Mouse (Mus musculus) liver, embryonic 12.5 days (tissue): ENCODE results near the gene Lamb3. TPM values are rescaled to one million over a fixed set of nuclear protein-coding genes. Genes with fewer than 3 reads are reported as not detected.

Experiments
- ATAC-seq: fragments of 200-750 bp; cut with Nextera tagmentation; 2 replicates; pipeline ENCODE4 v1.8.0; 2017; ENCODE audit warnings: moderate number of reproducible peaks, mild to moderate bottlenecking, moderate library complexity
- H3K27ac ChIP-seq: fragments of 300-500 bp; sonication (generic); 2 replicates; pipeline ENCODE4 v1.5.1; 2016; ENCODE audit warnings: mild to moderate bottlenecking
- H3K27me3 ChIP-seq: fragments of 300-500 bp; sonication (generic); replicated peaks from 2 replicates; pipeline ENCODE4 v1.6.1; 2016; ENCODE audit warnings: mild to moderate bottlenecking, moderate library complexity
- H3K36me3 ChIP-seq: fragments of 300-500 bp; sonication (generic); 2 replicates; pipeline ENCODE4 v1.6.1; 2016; ENCODE audit warnings: mild to moderate bottlenecking, moderate library complexity
- H3K4me1 ChIP-seq: fragments of 300-500 bp; sonication (generic); 2 replicates; pipeline ENCODE4 v1.6.1; 2016
- H3K4me2 ChIP-seq: fragments of 300-500 bp; sonication (generic); 2 replicates; pipeline ENCODE4 v1.6.1; 2016; ENCODE audit warnings: mild to moderate bottlenecking, moderate library complexity
- H3K4me3 ChIP-seq: fragments of 300-500 bp; sonication (generic); 2 replicates; pipeline ENCODE4 v1.5.1; 2016; ENCODE audit warnings: mild to moderate bottlenecking, moderate library complexity
- H3K9ac ChIP-seq: fragments of 300-500 bp; sonication (generic); 2 replicates; pipeline ENCODE4 v1.6.1; 2016; ENCODE audit warnings: mild to moderate bottlenecking, moderate library complexity
- H3K9me3 ChIP-seq: fragments of 300-500 bp; sonication (generic); replicated peaks from 2 replicates; pipeline ENCODE4 v1.6.1; 2016; ENCODE audit warnings: mild to moderate bottlenecking, moderate library complexity
- WGBS: fragments of 180-500 bp; shearing (Covaris S2); methylation state at CpG from one replicate; pipeline ENCODE4 v1.1.7; 2016; ENCODE audit not compliant: insufficient replicate concordance; 5-methylcytosine and 5-hydroxymethylcytosine counted together
- polyA plus RNA-seq: library from polyadenylated mRNA; unstranded; fragments of >200 nt; fragmentation: Nextera tagmentation; extraction: Ambion mirVana; gene quantifications from 2 replicates; pipeline ENCODE4 v1.2.1, GENCODE M21; 2016

Lamb3 gene
- polyA plus RNA-seq, 1 experiment from 2014 or later, result 0.04 TPM

GRCm38 (mm10) chr1:193310519-193311085 is 103.1 kb downstream of the Lamb3 start:
- Histone ChIP-seq H3K27ac (no peak overlapping the region), H3K4me2 (no peak overlapping the region), H3K36me3 (no peaks in the 10 kb centered on the region), H3K4me1 (peaks cover 3% of the 10 kb centered on the region; the same call in 1 of the 2 replicates), H3K27me3 (no peaks in the 10 kb centered on the region), H3K9ac (no peak overlapping the region), H3K4me3 (no peak overlapping the region), H3K9me3 (no peaks in the 10 kb centered on the region)
- ATAC-seq, result no peak
- 59% methylated on average over 3 of the region's 3 CpGs for WGBS

DNA sequence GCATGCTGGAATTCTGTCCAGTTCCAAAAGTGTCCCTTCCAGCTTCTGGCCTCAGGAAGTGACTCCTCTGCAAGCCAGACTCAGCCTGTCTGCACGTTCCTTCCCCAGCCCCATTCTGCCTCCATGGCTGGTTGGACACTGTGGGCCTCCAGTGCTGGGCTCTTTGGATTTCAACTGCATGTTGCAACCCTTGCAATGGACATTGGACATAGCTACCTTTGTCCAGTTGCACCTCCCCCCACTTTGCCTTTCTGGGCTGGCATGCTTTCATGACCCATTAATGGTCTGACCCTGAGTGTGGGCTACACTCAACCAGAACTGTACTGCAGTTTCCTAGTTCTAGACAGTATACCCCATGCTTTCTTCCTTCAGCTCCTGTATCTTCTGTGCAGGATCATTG is 104.1 kb downstream of the Lamb3 start:
- WGBS, result 46% methylated on average over 1 of the region's 1 CpGs
- ATAC-seq, result peak; percentile 79
- H3K4me3 ChIP-seq, result no peak overlapping the region
- H3K27me3 ChIP-seq, result no peaks in the 10 kb centered on the region
- H3K9me3 ChIP-seq, result no peaks in the 10 kb centered on the region
- no peak overlapping the region; the same call in 1 of the 2 replicates for H3K27ac ChIP-seq
- H3K36me3 ChIP-seq, result no peaks in the 10 kb centered on the region
- no peak overlapping the region for H3K9ac ChIP-seq
- H3K4me1 ChIP-seq, result peaks cover 3% of the 10 kb centered on the region; the same call in 1 of the 2 replicates
- H3K4me2 ChIP-seq, result no peak overlapping the region

DNA sequence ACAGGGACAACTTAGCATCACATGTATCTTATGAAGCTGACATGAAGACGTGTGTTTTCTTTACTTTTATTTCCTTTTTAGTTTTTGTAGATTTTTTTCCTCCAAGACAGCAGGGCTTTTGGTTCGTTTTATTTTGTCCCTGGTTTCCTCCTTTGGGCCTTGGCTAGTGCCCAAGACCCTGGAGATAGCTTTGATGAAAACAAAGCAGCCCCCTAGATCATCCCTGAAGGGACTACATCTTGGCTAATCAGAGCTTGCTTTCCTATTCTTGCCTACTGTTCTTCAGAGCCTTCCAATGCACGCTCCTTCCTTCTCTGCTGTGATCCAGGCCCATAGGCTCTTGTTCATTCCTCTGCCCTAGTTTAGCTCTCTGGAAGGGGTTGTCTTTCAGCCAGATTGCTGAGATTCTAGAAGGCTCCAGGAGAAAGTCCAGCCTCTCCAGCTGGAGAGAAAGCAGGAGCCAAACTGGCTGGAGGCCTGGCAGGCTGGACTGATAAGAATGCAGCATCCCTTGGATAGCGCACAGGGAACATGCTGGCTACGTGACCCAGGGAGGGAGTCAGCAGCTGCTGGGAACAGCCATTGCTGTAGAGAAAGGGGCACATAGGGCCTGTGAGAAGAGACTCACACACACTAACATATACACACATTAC is 108.3 kb downstream of the Lamb3 start:
- 50% methylated on average over 5 of the region's 5 CpGs for WGBS
- no peak for ATAC-seq
- H3K27ac ChIP-seq, result no peak overlapping the region

DNA sequence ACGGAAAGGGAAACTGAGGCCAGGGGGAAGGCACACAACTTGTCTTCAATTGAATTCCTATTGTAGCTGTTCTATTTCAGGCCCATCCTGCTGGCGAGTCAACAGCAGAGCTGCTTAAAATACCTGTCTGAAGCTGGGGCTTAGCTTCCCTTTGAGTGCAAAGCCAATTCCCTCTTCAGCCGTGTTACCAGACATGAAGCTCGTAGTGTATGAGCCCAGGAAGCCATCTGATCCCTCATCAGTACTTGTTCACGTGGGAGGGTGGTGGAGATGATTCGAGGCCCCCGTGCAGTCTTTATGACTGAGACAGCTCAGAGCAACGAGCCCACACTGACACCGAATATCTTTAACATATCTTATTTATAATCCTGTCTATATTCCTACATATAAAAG is 108.9 kb downstream of the Lamb3 start:
- ATAC-seq, result no peak
- Histone ChIP-seq H3K4me2 (no peak overlapping the region), H3K4me3 (no peak overlapping the region), H3K4me1 (peaks cover 3% of the 10 kb centered on the region; the same call in 1 of the 2 replicates), H3K27ac (no peak overlapping the region), H3K9ac (no peak overlapping the region), H3K27me3 (no peaks in the 10 kb centered on the region), H3K36me3 (no peaks in the 10 kb centered on the region), H3K9me3 (no peaks in the 10 kb centered on the region)
- WGBS, result 64% methylated on average over 9 of the region's 9 CpGs

More for the DNA sequence above, 108.3 kb downstream of the Lamb3 start:
- H3K4me3 ChIP-seq, result no peak overlapping the region
- no peak overlapping the region for H3K4me2 ChIP-seq
- no peaks in the 10 kb centered on the region for H3K27me3 ChIP-seq
- no peaks in the 10 kb centered on the region for H3K36me3 ChIP-seq
- H3K9me3 ChIP-seq, result no peaks in the 10 kb centered on the region
- H3K9ac ChIP-seq, result no peak overlapping the region
- H3K4me1 ChIP-seq, result peaks cover 3% of the 10 kb centered on the region; the same call in 1 of the 2 replicates

DNA sequence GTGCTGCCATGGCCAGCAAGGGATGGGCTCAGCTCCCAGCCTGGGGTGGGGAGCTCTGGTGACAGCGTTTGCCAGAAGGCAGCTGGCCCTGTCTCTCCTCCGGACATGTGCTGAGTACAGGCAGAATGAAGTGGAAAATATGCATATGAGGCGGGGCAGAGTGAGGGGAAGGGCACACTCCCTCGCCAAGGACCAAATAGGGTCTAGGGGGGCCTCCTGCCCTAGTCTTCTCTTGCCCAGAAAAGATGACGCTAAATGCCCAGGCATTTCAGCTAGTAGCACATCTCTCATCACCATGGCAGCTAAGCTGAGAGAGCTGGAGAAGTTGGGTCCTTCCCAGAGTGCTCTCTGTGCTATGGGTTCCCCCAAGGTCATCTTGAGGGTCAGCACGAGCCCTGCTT is 109.7 kb downstream of the Lamb3 start:
- no peak overlapping the region for H3K9ac ChIP-seq
- H3K4me2 ChIP-seq, result no peak overlapping the region
- 53% methylated on average over 6 of the region's 6 CpGs for WGBS
- peaks cover 3% of the 10 kb centered on the region; the same call in 1 of the 2 replicates for H3K4me1 ChIP-seq
- H3K27ac ChIP-seq, result no peak overlapping the region
- no peak for ATAC-seq
- H3K36me3 ChIP-seq, result no peaks in the 10 kb centered on the region
- H3K27me3 ChIP-seq, result no peaks in the 10 kb centered on the region
- H3K9me3 ChIP-seq, result no peaks in the 10 kb centered on the region
- no peak overlapping the region for H3K4me3 ChIP-seq

DNA sequence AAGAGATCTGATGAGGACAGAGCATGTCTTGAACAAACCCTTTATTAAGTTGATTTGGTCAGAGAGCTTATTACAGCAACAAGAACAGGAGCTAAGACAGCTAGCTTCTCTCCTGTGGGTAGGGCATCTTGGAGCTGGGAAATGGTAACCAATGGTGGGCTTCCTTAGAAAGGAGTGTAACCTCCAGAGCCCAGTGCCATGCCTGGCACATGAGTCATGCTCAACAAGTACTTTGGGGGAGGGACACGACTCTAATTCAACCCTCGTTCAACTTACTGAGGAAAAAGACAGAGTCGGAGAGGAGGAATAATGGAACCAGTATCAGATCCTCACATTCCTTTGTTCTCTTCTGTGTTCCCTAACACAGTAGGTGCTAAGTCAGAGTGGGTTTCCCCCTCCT is 112.2 kb downstream of the Lamb3 start:
- no peaks in the 10 kb centered on the region for H3K27me3 ChIP-seq
- H3K27ac ChIP-seq, result no peak overlapping the region
- H3K4me1 ChIP-seq, result no peaks in the 10 kb centered on the region
- no peak overlapping the region for H3K4me3 ChIP-seq
- H3K9ac ChIP-seq, result no peak overlapping the region
- ATAC-seq, result no peak
- no peaks in the 10 kb centered on the region for H3K9me3 ChIP-seq
- WGBS, result 46% methylated on average over 3 of the region's 3 CpGs
- H3K4me2 ChIP-seq, result no peak overlapping the region
- H3K36me3 ChIP-seq, result no peaks in the 10 kb centered on the region

- Histone ChIP-seq H3K4me1 (no peaks in the 10 kb centered on the region), H3K9ac (no peak overlapping the region), H3K4me3 (no peak overlapping the region), H3K27me3 (no peaks in the 10 kb centered on the region), H3K36me3 (no peaks in the 10 kb centered on the region), H3K27ac (no peak overlapping the region), H3K4me2 (no peak overlapping the region), H3K9me3 (no peaks in the 10 kb centered on the region)
- no peak for ATAC-seq
- WGBS, result 62% methylated on average over 8 of the region's 8 CpGs
Observed at GRCm38 (mm10) chr1:193320398-193320797, 112.9 kb downstream of the Lamb3 start.

DNA sequence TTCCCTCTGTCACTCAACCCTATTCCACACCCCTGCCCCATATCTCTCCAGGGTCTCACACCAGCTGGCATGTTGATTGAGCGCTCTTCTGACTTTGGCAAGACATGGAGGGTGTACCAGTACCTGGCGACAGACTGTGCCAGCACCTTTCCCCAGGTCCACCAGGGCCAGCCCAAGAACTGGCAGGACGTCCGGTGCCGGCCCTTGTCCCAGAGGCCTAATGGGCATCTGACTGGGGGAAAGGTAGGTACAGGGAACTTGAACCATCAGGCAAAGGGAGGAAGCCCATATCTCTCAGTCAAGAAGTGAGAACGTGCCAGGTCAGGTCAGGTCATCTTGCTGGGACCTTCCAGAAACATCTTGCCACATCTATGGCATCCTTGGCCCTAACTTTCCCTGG is 116.2 kb downstream of the Lamb3 start:
- Histone ChIP-seq H3K27me3 (0 out of 2 replicates have a peak, but pooled peaks cover 5% of the 10 kb centered on the region), H3K4me3 (no peak overlapping the region), H3K9ac (no peak overlapping the region), H3K27ac (no peak overlapping the region), H3K4me2 (no peak overlapping the region), H3K4me1 (no peaks in the 10 kb centered on the region; the same call in 1 of the 2 replicates), H3K9me3 (no peaks in the 10 kb centered on the region), H3K36me3 (no peaks in the 10 kb centered on the region)
- 76% methylated on average over 6 of the region's 6 CpGs for whole genome bisulfite sequencing
- no peak for ATAC-seq

GRCm38 (mm10) chr1:193324224-193324623 is 116.7 kb downstream of the Lamb3 start:
- Histone ChIP-seq H3K9ac (no peak overlapping the region), H3K4me3 (no peak overlapping the region), H3K4me1 (no peaks in the 10 kb centered on the region; the same call in 1 of the 2 replicates), H3K4me2 (no peak overlapping the region), H3K9me3 (no peaks in the 10 kb centered on the region), H3K27me3 (0 out of 2 replicates have a peak, but pooled peaks cover 5% of the 10 kb centered on the region), H3K27ac (no peak overlapping the region), H3K36me3 (no peaks in the 10 kb centered on the region)
- 31% methylated on average over 2 of the region's 2 CpGs for WGBS
- ATAC-seq, result no peak

DNA sequence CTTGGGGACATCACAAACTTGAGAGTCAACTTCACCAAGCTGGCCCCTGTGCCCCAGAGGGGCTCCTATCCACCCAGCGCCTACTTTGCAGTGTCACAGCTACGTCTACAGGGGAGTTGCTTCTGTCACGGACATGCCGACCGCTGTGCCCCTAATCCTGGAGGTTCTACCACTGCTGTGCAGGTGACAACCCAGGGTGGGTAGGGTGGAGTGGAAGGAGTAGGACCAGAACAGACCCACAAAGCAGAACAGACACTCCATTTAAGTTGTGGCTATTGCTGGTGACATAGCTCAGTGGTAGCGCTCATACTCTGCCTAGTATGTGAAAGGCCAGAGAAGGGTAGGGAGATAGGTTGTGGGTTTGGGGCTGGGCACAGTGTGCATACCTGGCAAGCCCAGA is 118.4 kb downstream of the Lamb3 start:
- H3K9ac ChIP-seq, result no peak overlapping the region
- no peak overlapping the region for H3K4me2 ChIP-seq
- 0 out of 2 replicates have a peak, but pooled peaks cover 5% of the 10 kb centered on the region for H3K27me3 ChIP-seq
- no peaks in the 10 kb centered on the region for H3K36me3 ChIP-seq
- H3K4me1 ChIP-seq, result no peaks in the 10 kb centered on the region; the same call in 1 of the 2 replicates
- no peak overlapping the region for H3K27ac ChIP-seq
- no peak for ATAC-seq
- H3K4me3 ChIP-seq, result no peak overlapping the region
- 83% methylated on average over 6 of the region's 6 CpGs for WGBS
- H3K9me3 ChIP-seq, result no peaks in the 10 kb centered on the region

DNA sequence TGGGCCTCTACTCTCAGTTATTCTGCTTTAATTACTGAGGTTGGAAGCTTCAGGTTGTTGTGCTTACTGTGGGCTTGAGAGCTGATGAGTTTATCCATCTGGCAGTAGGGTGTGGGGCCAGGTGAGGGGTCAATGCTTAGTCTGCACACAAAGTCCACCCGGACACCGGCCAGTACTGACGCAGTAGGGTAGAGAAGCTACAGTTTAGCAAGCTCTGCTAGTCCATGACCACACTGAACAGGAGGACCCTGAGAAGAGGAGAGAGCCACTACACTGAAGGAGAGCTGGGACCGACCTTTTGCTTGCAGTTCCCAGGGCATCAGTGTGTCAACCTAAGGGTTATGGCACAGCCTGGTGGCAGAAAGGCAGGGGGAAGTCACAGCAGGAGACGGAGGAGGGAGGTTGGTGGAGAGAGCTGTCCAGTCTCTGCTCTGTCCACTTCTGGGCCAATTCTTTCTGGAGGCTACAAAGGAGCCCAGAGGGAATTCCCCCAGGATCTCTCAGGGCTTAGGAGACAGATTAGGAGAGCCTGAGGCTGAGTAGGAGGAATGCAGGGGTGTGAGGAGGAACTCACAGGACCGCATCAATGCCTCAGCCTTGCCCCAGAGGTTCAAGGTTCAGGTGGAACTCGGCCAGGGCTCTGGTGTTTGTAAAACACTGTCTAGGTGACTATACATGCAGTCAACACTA is 119.1 kb downstream of the Lamb3 start:
- 0 out of 2 replicates have a peak overlapping the region, but pooled peaks have one; percentile 16 for H3K4me2 ChIP-seq
- H3K27ac ChIP-seq, result peak overlapping the region; percentile 28; the same call in 1 of the 2 replicates
- H3K36me3 ChIP-seq, result no peaks in the 10 kb centered on the region
- no peak overlapping the region for H3K4me3 ChIP-seq
- no peak overlapping the region for H3K9ac ChIP-seq
- ATAC-seq, result peak; percentile 65
- WGBS, result 51% methylated on average over 7 of the region's 7 CpGs
- no peaks in the 10 kb centered on the region; the same call in 1 of the 2 replicates for H3K4me1 ChIP-seq
- 0 out of 2 replicates have a peak, but pooled peaks cover 5% of the 10 kb centered on the region for H3K27me3 ChIP-seq
- no peaks in the 10 kb centered on the region for H3K9me3 ChIP-seq

DNA sequence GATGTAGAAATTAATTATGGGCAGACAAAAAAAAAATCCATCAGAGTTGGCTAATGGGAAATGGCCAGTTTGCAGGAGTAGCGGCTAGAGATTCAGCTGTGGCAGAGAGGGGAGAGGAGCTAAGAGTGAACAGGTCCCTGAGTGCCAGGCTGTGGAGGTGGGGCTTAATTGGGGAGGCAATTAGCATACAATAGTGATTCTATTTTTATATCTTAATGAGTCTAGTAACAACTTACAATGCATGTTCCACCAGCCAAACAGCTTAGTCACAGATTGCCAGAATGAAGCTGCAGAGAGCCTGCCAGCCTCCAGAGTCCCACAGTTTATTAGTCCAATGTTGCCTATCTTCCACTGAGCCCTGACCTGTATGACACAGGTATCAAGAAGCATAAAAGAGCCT is 119.7 kb downstream of the Lamb3 start:
- Histone ChIP-seq H3K4me1 (no peaks in the 10 kb centered on the region; the same call in 1 of the 2 replicates), H3K4me3 (no peak overlapping the region), H3K9me3 (no peaks in the 10 kb centered on the region), H3K4me2 (no peak overlapping the region), H3K27ac (no peak overlapping the region), H3K9ac (no peak overlapping the region), H3K36me3 (no peaks in the 10 kb centered on the region), H3K27me3 (0 out of 2 replicates have a peak, but pooled peaks cover 5% of the 10 kb centered on the region)
- 67% methylated on average over 1 of the region's 1 CpGs for WGBS
- ATAC-seq, result no peak
